ENCODE assay signal across 13 mouse cellular contexts in the genomic region with DNA sequence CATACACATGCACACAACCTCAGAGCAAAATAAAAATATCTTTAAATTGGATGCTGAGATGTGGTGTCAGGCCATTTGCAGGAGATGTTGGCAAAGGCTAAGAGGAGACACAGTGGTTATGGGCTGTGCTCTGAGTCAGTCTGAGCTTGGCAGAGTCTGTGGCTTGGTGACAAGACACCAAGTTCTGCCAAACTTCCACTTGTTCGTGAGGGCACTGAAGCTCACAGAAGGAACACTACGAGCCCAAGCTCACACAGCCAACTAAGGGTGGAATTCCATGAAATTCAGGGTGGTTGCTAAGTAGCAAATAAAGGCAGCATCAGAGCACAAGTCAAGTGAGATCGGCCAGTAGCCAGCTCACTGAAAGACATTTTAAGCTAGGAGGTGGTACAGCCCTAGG.
DNase-seq lines count a peak whose midpoint lies in the region.
"Had no signal": no experiment of that assay in that cellular context is flagged by ENCODE, and none has a peak within 500 bp of the region (broad histone marks: within the 10 kb centered on the region; RNA-seq: fewer than 3 reads in every experiment).

No protein-coding gene starts in this region.

- peak; percentile 1 for DNase-seq in cerebellum, adult 11 months
- DNase-seq in cerebellum, adult 8-10 months = no peak
- DNase-seq in gastrocnemius, postnatal 25 days = peak; percentile 12
- no peak for DNase-seq in gastrocnemius, adult 8-10 months (ENCODE audit: low spot score in 2 of 2)
- DNase-seq in left cerebral cortex, postnatal 4 days = peak; percentile 43
- no peak for DNase-seq in left cerebral cortex, adult 8-10 months (ENCODE audit: low spot score in 2 of 2)
- peak; percentile 43 for DNase-seq in cerebellum, adult 9-11 months
- DNase-seq in neural tube, embryonic 10.5 days (ENCODE audit: extremely low spot score, low spot score) = no peak
- DNase-seq: heart, postnatal 4 days; kidney, postnatal 25 days; lung, postnatal 10 days; midbrain, embryonic 14.5 days; thymus, adult 18-20 months had no signal

- intact Hi-C loops in left cerebral cortex, postnatal 4 days (cut with DNase I) = no loop called here

Comparison
In these comparisons a context has a peak if more than half of its experiments do, and no peak if none do; other contexts are left out.
1. DNase-seq: peak in cerebellum, adult 11 months (single experiment), gastrocnemius, postnatal 25 days (single experiment), left cerebral cortex, postnatal 4 days (single experiment) and cerebellum, adult 9-11 months (single experiment); none in cerebellum, adult 8-10 months (single experiment), gastrocnemius, adult 8-10 months (0 of 2), left cerebral cortex, adult 8-10 months (0 of 2) and neural tube, embryonic 10.5 days (single experiment).